Mouse (Mus musculus): ENCODE data around the gene Vps41. TPM values are rescaled to one million over a fixed set of nuclear protein-coding genes. Genes with fewer than 3 reads are reported as not detected.

The Vps41 gene
- total and polyA plus RNA-seq, 3 experiments: 26.0 to 27.2 TPM; not detected in 1

DNA sequence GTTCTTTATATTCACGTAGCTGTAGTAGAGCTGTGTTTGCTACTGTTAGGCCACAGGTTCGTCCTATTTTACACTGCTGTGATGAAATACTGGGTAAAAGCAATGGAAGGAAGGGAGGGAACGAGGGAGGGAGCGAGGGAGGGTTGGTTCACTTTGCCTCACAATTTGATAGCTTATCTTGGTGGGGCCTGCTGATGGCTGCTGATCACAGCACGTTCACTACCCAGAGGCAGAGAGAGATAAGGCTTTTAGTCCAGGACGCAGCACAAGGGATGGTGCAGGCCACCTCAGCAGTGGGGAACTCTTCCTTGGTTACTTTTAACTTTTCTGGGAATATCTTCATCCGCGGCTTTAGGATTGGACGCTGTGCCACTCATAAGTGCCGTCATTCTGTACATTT lies 109.9 kb downstream of the Vps41 start:
- Histone ChIP-seq H3K36me3 (ENCODE audit: control insufficient read depth in 1 of 2, insufficient read depth in 2 of 2, low read length in 2 of 2) (peaks cover 0 to 10% of the 10 kb centered on the region in 2 experiments; a peak in 2 of 4 replicates), H3K9ac (ENCODE audit: control insufficient read depth, low read depth, low read length, poor library complexity, severe bottlenecking) (no peak overlapping the region)

DNA sequence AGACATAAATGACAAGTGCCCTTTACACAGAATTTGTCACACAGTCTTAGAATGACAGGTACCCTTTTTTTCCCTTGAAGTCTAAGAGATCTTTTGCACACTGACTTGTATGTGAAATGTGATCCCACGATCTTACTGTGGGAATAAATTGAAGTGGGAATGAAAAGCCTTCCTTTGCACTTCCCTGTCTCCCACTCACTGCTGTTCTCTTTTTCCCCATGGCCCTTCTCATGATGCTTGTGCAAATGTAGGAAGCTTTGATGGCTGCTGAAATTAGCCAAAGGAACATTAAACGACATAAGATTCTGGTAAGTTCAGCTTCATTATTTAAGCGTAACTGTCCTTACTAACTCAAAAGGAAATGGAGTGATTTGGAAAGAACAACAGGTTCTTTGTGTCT lies 113.4 kb downstream of the Vps41 start:
- TF ChIP-seq ELF1 (IDR thresholded peaks at IDR 0.05; ENCODE audit: low read depth, low read length): no peak
- no peak for TF ChIP-seq UBTF (IDR thresholded peaks at IDR 0.05; ENCODE audit: borderline replicate concordance, insufficient read depth, low read depth, low read length)
- TF ChIP-seq CHD1 (IDR thresholded peaks at IDR 0.05; ENCODE audit: low read depth, low read length): no peak
- TF ChIP-seq ZKSCAN1 (IDR thresholded peaks at IDR 0.05; ENCODE audit: low read depth, low read length): no peak
- TF ChIP-seq MYB (IDR thresholded peaks at IDR 0.05; ENCODE audit: low read depth, low read length): no peak
- TF ChIP-seq MYC (IDR thresholded peaks at IDR 0.05; ENCODE audit: low read depth, low read length): no peak
- no peak for TF ChIP-seq NRF1 (IDR thresholded peaks at IDR 0.05; ENCODE audit: insufficient read depth, low read depth, low read length, poor library complexity, severe bottlenecking)
- no peak for TF ChIP-seq KAT2A (conservative IDR thresholded peaks at IDR 0.05; ENCODE audit: low read depth, low read length)
- no peak for TF ChIP-seq USF1 (IDR thresholded peaks at IDR 0.05; ENCODE audit: low read depth, low read length)
- TF ChIP-seq ETS1 (IDR thresholded peaks at IDR 0.05; ENCODE audit: low read depth, low read length): no peak
- TF ChIP-seq RCOR1 (IDR thresholded peaks at IDR 0.05; ENCODE audit: low read depth, low read length): no peak
- no peak for TF ChIP-seq USF2 (IDR thresholded peaks at IDR 0.05; ENCODE audit: borderline replicate concordance in 1 of 2, insufficient read depth in 1 of 2, low read depth in 1 of 2, low read length in 2 of 2)
- no peak for TF ChIP-seq ZNF384 (IDR thresholded peaks at IDR 0.05; ENCODE audit: low read depth, low read length)
- no peak for TF ChIP-seq MAZ (IDR thresholded peaks at IDR 0.05; ENCODE audit: low read depth, low read length)
- Histone ChIP-seq H3K4me1 (ENCODE audit: control insufficient read depth in 1 of 2, insufficient read depth in 2 of 2, low read length in 2 of 2) (peaks cover 0 to 11% of the 10 kb centered on the region in 2 experiments; a peak in 2 of 4 replicates), H3K9me3 (replicated peaks; ENCODE audit: insufficient read depth, low read length) (no peaks in the 10 kb centered on the region), H3K27ac (ENCODE audit: control insufficient read depth, low read depth, low read length) (no peak overlapping the region), H3K79me2 (ENCODE audit: control insufficient read depth, insufficient read depth, low read length, poor library complexity) (no peaks in the 10 kb centered on the region), H3K27me3 (ENCODE audit: control insufficient read depth in 1 of 2, insufficient read depth in 2 of 2, low read length in 2 of 2) (no peaks in the 10 kb centered on the region), H3K4me3 (ENCODE audit: control insufficient read depth in 1 of 2, insufficient read depth in 1 of 2, low read depth in 2 of 2, low read length in 2 of 2) (no peak overlapping the region), H3K36me3 (ENCODE audit: control insufficient read depth in 1 of 2, insufficient read depth in 2 of 2, low read length in 2 of 2) (peaks cover 0 to 10% of the 10 kb centered on the region in 2 experiments; a peak in 2 of 4 replicates), H3K9ac (ENCODE audit: control insufficient read depth, low read depth, low read length, poor library complexity, severe bottlenecking) (no peak overlapping the region)
- no peak for DNase-seq (ENCODE audit: low read depth, low spot score)

More for the DNA sequence above, 109.9 kb downstream of the Vps41 start:
- H3K4me1 ChIP-seq (ENCODE audit: control insufficient read depth in 1 of 2, insufficient read depth in 2 of 2, low read length in 2 of 2): peaks cover 0 to 11% of the 10 kb centered on the region in 2 experiments; a peak in 2 of 4 replicates
- no peak overlapping the region; the same call in 1 of the 2 replicates for H3K27ac ChIP-seq (ENCODE audit: control insufficient read depth, low read depth, low read length)
- H3K27me3 ChIP-seq (ENCODE audit: control insufficient read depth in 1 of 2, insufficient read depth in 2 of 2, low read length in 2 of 2): no peaks in the 10 kb centered on the region
- H3K4me3 ChIP-seq (ENCODE audit: control insufficient read depth in 1 of 2, insufficient read depth in 1 of 2, low read depth in 2 of 2, low read length in 2 of 2): no peak overlapping the region
- no peaks in the 10 kb centered on the region for H3K79me2 ChIP-seq (ENCODE audit: control insufficient read depth, insufficient read depth, low read length, poor library complexity)
- DNase-seq (ENCODE audit: low read depth, low spot score): peak; percentile 9
- TF ChIP-seq TCF12 (IDR thresholded peaks at IDR 0.05; ENCODE audit: low read depth, low read length): peak; percentile 71
- TF ChIP-seq TAL1 (IDR thresholded peaks at IDR 0.05; ENCODE audit: low read length): no peak
- TF ChIP-seq ZNF384 (IDR thresholded peaks at IDR 0.05; ENCODE audit: low read depth, low read length): no peak
- TF ChIP-seq BHLHE40 (IDR thresholded peaks at IDR 0.05; ENCODE audit: borderline replicate concordance, low read depth, low read length): peak; percentile 51; the same call in 1 of the 2 replicates
- no peak; the same call in 1 of the 2 replicates for TF ChIP-seq ETS1 (IDR thresholded peaks at IDR 0.05; ENCODE audit: low read depth, low read length)
- TF ChIP-seq TBP (IDR thresholded peaks at IDR 0.05; ENCODE audit: low read depth, low read length): no peak
- TF ChIP-seq USF2 (IDR thresholded peaks at IDR 0.05; ENCODE audit: borderline replicate concordance in 1 of 2, insufficient read depth in 1 of 2, low read depth in 1 of 2, low read length in 2 of 2): no peak
- no peak for TF ChIP-seq UBTF (IDR thresholded peaks at IDR 0.05; ENCODE audit: borderline replicate concordance, insufficient read depth, low read depth, low read length)
- TF ChIP-seq CHD2 (IDR thresholded peaks at IDR 0.05; ENCODE audit: low read length): no peak
- TF ChIP-seq MYC (IDR thresholded peaks at IDR 0.05; ENCODE audit: low read depth, low read length): no peak
- TF ChIP-seq NRF1 (IDR thresholded peaks at IDR 0.05; ENCODE audit: insufficient read depth, low read depth, low read length, poor library complexity, severe bottlenecking): no peak
- TF ChIP-seq RAD21 (IDR thresholded peaks at IDR 0.05; ENCODE audit: low read depth, low read length): no peak
- TF ChIP-seq GATA1 (IDR thresholded peaks at IDR 0.05; ENCODE audit: low read depth, low read length): peak; percentile 55
- TF ChIP-seq POLR2AphosphoS5 (IDR thresholded peaks at IDR 0.05; ENCODE audit: borderline replicate concordance, low read depth, low read length): no peak
- no peak for TF ChIP-seq GABPA (IDR thresholded peaks at IDR 0.05; ENCODE audit: low read depth, low read length)
- TF ChIP-seq EP300 (IDR thresholded peaks at IDR 0.05; ENCODE audit: low read depth in 1 of 2, low read length in 2 of 2): peak in 1 of 2 experiments; percentile 52; a peak in 2 of 4 replicates
- TF ChIP-seq ELF1 (IDR thresholded peaks at IDR 0.05; ENCODE audit: low read depth, low read length): no peak
- no peaks in the 10 kb centered on the region for H3K9me3 ChIP-seq (replicated peaks; ENCODE audit: insufficient read depth, low read length)

Data from MEL (cell line).